Mouse (Mus musculus) B cell, adult 2 months (primary cell): ENCODE results near the gene Lsm10.

ENCODE experiments used
- DNase-seq, 2 experiments: peaks; one replicate each; pipeline ENCODE4 v3.0.0; 2022

Gene Lsm10

DNA sequence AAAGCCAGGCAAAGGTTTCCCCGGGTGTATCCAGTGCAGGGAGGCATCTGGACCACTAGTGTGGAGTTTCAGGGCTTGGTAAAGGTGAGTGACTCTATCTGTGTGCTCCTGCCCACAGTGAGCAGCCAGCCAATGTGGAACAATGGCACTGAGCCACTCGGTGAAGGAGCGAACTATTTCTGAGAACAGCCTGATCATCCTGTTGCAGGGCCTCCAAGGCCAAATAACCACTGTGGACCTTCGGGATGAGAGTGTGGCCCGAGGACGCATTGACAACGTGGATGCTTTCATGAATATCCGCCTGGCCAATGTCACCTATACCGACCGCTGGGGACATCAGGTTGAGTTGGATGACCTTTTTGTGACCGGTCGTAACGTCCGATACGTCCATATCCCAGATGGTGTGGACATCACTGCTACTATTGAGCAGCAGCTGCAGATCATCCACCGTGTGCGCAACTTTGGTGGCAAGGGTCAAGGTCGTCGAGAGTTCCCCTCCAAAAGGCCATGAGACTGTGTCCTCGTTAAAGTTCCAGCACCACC lies 1.4 kb downstream of the Lsm10 start:
- DNase-seq = no peak

DNA sequence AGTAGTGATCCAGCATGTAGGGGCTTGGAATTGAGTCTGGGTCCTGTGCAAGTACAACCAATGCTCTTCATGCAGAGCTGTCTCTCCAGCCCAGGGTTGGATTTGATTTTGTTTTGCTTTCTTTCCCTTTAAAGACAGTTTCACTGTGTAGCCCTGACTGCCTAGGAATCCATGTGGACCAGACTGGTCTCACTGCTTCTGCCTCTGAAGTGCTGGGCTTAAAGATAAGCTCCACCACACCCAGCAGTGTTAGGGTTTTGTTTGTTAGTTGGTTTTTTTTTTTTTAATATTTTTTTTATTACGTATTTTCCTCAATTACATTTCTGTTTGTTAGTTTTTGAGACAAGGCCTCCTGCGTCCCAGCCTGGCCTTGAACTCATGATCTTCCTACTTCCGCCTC lies 2.9 kb downstream of the Lsm10 start:
- no peak for DNase-seq

DNA sequence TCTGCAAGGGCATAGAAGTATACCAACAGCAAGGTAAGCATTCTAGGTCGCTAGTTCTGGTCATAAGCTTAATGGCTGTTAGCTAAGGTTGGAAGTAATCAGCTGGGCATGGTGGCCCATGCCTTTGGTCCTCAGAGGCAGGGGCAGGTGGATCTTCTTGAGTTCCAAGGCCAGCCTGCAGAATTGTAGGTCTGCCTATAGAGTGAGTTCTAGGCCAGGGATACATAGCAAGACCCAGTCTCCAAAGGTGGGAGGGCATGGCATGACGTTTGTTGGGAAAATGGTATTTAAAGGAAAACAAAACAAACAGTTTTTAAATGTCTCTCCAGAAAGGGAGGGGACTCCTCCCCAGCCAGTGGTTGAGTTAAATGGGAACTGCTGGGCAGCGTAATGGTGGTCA lies 4.3 kb downstream of the Lsm10 start:
- DNase-seq = no peak

DNA sequence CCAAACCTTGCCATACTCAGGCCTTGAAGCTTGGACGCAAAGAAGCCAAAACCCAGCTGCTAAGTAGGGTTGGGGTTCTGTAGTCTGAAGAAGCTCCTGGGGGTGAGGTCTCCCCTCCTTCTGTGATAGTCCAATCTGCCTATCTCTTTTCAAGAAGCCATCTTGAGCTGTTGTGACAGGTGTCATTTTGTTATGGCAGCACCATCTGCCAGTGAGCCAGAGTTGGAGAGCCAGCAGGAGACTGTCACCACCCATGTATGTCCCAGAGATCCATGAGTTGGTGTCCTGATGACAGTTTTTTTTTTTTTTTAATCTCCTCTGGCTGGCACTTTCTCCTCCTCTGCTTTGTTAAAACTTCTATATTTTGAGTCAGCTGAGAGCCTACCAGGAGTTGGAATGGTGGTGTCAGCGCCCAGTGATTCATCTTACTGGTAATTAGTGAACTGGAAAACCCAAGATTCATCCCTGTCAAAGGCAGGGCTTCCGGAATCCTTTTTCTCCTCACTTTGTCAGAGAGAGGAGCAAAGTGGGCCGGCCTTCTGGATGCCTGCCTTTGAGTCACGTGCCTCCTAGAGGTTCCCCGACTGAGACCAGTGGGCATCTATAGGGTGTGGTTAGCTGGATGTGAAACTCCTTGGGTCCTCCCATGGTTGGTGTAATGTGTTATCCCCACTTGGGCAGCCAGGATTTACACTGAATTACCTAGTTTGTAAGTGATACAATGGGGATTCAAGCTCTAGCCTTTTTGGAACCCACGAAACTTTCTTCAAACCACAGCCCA lies 5.8 kb downstream of the Lsm10 start:
- no peak for DNase-seq

GRCm38 (mm10) chr4:126103057-126103581 lies 6.7 kb downstream of the Lsm10 start:
- DNase-seq = peak; percentile 43 to 51

- DNase-seq = peak; percentile 97 to 98
Measured at GRCm38 (mm10) chr4:126103590-126104068, 7.2 kb downstream of the Lsm10 start, which contains the start of gene Stk40. Stk40 (plus strand) TSS chr4:126103957.

DNA sequence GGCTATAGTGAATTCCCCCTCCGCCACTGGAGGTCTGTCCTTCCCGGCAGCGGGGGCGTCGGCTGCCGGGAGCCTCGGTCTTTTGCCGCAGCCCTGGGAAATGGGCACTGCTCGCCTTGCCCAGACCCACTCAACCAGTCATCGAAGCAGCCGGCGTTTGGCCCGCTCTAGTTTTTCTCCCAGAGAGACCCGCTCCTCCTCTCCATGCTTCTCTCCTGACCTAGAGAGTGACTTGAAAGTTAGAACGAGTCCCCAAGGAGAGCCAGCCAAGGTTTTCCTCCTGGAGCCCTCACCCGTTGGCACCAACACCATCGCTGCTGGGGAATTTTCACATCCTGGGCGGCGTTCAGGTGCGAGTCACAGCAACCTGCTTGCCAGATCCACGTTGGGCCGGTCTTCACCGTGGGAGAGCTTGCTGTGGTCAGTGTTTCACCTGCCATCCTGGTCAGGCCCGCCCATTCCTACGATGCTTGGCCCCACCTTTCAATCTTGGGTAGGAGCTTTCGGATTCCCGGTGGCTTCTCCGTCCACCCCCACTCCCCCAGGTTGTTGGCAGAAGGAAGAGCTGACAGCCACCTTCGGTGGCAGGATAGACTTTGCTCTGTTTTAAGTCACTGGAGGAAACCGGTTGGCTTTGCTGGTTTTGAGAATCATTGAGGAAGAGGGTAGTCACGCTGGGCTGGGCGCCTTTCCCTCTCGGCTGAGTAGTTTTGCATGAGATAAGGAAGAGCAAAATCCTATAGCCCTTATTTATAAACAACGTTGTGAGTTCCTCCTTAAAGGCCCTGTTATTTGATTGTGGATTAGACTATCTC lies 8.0 kb downstream of the Lsm10 start:
- DNase-seq = peak; percentile 58 to 63

DNA sequence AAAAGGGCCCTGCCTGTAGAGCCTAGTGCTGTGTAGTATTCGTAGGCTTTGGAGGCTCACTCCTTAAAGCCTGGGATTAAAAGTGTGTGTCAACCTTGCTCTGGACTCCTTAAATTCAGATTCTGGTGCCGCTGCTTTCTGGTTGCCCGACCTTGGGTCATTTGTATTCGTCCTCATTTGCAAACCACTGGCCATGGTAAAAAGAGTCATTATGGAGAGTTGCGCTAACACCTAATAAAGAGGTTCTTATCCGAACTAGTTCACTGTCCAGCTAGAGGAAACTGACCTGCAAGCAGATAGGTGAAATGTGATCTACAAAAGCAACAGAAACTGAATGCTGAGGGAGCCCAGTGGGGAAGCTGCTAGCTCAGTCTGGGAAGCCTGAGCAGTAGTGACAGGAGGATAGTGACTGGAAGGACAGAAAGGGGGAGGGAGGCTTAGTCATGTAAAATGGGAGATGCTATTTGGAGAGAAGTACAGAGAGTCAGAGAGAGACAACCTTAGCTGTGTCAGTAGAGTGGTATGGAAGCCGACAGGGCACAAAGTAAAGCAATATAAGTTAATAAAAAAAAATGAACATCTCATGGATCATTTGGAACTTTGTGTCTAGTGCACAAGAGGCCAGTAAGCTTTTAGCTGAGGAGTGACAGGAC lies 8.8 kb downstream of the Lsm10 start:
- DNase-seq = no peak

GRCm38 (mm10) chr4:126108061-126108740 lies 11.8 kb downstream of the Lsm10 start:
- no peak for DNase-seq

DNA sequence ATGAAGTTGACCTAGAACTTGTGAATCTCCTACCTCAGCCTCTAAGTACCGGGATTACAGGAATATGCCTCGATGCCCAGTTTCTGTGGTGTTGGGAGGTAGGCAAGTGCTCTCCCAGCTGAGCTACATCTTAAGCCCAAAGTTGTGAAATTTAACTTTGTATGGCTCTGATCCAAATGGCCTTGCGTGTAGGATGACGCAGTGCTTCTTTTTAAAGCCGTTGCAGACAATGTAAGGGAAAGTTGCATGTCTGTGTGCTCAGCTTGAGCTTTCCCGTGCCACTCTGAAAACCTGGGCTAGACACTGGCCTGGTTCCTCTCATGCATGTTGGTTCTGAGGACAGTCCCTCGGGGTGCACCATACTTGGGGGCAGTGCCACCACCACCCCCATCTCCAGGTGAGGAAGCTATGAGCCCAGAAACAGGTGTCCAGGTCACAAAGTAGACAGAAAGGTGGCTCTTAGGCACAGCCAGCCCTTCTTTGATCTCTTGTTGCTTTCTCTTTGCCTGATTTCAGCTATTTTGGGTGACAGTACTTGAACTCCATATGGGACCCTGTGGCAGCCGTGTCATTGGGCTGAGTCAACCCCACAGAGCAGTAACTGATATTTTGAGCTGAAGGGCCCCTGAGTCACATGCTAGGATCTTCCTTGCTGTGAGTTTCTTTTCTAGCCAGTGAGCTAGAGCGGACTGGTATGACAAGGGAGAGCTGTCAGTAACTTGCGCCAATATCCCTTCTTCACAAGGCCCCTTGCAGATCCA lies 13.4 kb downstream of the Lsm10 start:
- peak in 1 of 2 experiments; percentile 6 for DNase-seq

DNA sequence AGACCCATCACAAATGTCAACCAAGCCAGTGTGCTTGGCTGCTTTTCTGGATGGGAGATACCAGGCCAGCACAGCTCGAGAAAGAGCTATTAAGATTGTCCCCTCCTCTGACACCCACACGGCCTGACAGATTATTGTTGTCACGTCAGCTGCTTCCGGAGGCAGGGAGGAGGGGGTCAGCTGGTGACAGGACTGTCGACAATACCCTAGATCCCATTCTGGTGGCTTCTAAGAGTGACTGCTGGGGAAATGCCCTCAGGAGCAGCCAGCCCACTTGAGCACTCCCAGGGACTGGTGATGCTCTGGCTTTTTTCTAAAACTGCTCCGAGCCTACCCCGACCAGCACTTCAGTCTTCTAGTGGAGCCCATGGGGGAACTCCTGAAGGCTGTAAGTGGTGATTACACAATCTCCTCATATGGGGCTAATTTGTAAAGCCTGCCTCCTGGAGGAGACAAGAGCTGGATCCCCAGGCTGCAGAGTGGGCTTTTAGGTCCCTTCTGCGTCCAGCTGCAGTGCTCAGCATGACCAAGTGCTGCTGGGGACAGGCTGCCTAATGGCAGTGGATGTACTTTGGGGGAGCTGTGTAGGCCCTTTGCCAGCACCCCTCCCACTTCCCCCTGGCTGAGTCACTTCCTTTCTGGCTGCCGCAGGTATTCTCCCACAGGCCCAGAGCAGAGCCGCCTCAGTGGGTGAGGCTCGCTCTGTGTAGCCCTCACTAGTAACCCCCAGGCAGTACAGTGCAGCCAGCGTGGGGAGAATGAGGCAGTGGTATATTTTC lies 14.1 kb downstream of the Lsm10 start:
- peak; percentile 84 to 88 for DNase-seq

GRCm38 (mm10) chr4:126111153-126111549 lies 14.7 kb downstream of the Lsm10 start:
- no peak for DNase-seq

- DNase-seq = no peak
Measured at GRCm38 (mm10) chr4:126113243-126113642, 16.8 kb downstream of the Lsm10 start.

DNA sequence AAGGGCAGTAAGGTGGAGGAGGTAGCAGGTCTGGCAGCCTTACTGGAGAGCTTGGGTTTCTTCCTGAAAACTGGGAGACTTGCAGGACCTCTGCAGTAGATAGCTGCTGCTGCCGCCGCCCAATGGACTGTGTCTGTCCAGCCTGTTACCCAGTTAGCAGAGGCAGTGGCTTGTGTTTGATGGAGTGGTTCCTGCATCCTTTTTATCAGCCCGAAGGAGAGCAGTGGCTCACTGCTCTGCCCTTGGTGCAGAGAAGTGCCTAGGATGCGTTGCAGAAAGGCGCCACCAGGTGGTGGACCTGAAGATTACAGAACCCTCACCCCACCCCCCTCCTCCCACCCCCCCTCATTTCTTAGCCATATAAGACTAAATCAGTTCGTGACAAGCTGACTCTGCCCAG lies 17.5 kb downstream of the Lsm10 start:
- DNase-seq = peak; percentile 83 to 84

DNA sequence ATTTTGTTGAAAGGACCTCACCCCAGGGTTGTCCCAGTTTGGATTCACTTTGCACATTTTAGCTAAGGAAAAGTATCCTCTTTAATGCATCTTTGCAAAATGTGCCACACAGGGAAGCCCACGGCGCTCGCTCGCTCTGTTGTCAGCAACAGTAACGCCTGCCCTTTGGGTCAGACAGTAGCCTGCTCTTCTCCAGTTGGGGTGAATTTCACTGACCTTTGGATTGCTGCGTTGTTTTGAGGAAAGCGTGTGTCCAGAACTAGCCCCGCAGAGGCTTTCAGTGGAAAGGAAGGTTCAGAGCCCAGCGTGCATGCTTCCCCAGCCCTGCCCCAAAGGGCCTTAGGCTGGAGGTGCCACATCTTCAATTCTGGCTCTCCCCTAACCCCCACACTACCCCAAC lies 19.0 kb downstream of the Lsm10 start:
- no peak for DNase-seq

GRCm38 (mm10) chr4:126115871-126116521 lies 19.6 kb downstream of the Lsm10 start:
- DNase-seq = no peak

DNA sequence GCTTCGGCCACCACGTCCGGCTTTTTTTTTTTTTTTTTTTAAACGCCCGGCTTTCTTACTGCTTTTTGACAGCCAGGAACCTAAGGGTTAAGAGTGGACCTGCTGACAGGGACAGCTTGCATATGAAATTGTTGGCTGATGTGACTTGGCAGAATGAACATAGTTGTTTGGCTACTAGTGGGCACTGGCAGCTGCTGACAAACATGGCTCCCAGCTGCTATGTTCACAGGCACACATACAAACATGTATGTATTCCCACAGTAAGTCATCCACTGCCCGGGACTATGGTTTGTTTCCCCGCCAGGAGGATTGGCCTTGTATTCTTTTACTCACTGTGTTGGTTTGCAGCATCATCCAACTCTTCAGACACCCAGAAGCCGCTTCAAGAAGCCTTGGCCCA lies 20.7 kb downstream of the Lsm10 start:
- DNase-seq = no peak

DNA sequence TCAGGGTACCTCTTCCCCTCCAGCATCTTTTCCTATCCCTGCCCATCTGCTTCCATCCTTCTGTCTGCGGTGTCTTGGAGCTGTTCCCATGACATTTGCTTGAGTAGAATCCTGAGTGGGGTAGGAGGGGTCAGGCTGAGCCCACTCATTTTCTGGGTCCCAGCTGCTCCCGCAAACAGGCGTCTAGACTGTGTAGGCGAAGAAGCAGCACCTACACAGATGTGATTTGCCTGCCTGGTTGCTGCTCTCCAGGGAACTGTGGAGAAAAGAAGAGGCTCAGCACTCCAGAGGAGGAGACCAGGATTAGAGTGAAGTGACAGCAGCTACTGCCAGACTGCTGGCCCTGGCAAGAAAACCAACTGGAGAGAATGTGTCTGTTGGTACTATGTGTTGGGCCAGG lies 22.2 kb downstream of the Lsm10 start:
- no peak for DNase-seq

GRCm38 (mm10) chr4:126119051-126119450 lies 22.6 kb downstream of the Lsm10 start:
- DNase-seq = no peak

DNA sequence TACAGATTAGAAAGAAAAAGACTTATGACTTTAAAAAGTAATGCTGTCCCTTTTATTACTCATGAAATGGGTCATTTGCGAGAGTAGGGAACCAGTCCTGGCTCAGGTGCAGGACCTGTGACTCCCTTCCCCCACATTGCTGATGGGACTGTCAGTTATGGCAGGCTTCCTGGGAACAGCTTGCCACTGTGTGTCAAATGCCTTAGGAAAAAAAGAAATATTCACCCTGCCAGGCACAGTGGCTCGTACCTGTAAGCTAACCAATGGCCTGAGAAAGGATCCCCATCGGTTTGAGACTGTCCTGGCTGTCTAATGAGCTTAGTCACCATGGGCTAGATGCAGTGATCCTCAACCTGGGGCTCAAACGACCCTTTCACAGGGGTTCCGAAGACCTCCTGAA lies 23.6 kb downstream of the Lsm10 start:
- no peak for DNase-seq
